Mouse (Mus musculus) midbrain, embryonic 14.5 days (tissue): ENCODE data around the gene Cntn4. TPM values are rescaled to one million over a fixed set of nuclear protein-coding genes. Genes with fewer than 3 reads are reported as not detected.

Experiments
- ATAC-seq: fragments of 200-750 bp; cut with Nextera tagmentation; 2 replicates; pipeline ENCODE4 v1.8.0; 2017; ENCODE audit warnings: moderate number of reproducible peaks, moderate library complexity; ENCODE audit not compliant: low FRiP score, low TSS enrichment
- DNase-seq: peaks from one replicate; pipeline ENCODE4 v3.0.0-alpha.2; 2015
- H3K27ac ChIP-seq: fragments of 300-500 bp; sonication (generic); replicated peaks from 2 replicates; pipeline ENCODE4 v1.5.1; 2014; ENCODE audit warnings: mild to moderate bottlenecking, low read depth, low read length, moderate library complexity
- H3K27me3 ChIP-seq: fragments of 300-500 bp; sonication (generic); 2 replicates; pipeline ENCODE4 v1.6.1; 2014; ENCODE audit warnings: low read length, control low read depth, mixed read lengths; ENCODE audit not compliant: control insufficient read depth, insufficient read depth
- H3K36me3 ChIP-seq: fragments of 300-500 bp; sonication (generic); 2 replicates; pipeline ENCODE4 v1.6.1; 2014; ENCODE audit warnings: low read length, control low read depth; ENCODE audit not compliant: control insufficient read depth, insufficient read depth
- H3K4me1 ChIP-seq: fragments of 300-500 bp; sonication (generic); 2 replicates; pipeline ENCODE4 v1.6.1; 2014; ENCODE audit warnings: mild to moderate bottlenecking, antibody characterized with exemption, low read length, control low read depth; ENCODE audit not compliant: control insufficient read depth, insufficient read depth
- H3K4me2 ChIP-seq: fragments of 300-500 bp; sonication (generic); 2 replicates; pipeline ENCODE4 v1.6.1; 2014; ENCODE audit warnings: mild to moderate bottlenecking, low read length, moderate library complexity
- H3K4me3 ChIP-seq: fragments of 300-500 bp; sonication (generic); replicated peaks from 2 replicates; pipeline ENCODE4 v1.5.1; 2014; ENCODE audit warnings: low read depth, low read length
- H3K9ac ChIP-seq: fragments of 300-500 bp; sonication (generic); replicated peaks from 2 replicates; pipeline ENCODE4 v1.6.1; 2014; ENCODE audit warnings: mild to moderate bottlenecking, low read length, moderate library complexity
- H3K9me3 ChIP-seq: fragments of 300-500 bp; sonication (generic); 2 replicates; pipeline ENCODE4 v1.6.1; 2016; ENCODE audit warnings: low read length, control low read depth, mixed read lengths; ENCODE audit not compliant: control insufficient read depth
- WGBS: fragments of 180-500 bp; shearing (Covaris S2); extraction: QIAGEN DNeasy Blood & Tissue Kit; methylation state at CpG from one replicate; pipeline ENCODE4 v1.1.7; 2014; 5-methylcytosine and 5-hydroxymethylcytosine counted together
- polyA plus RNA-seq: library from polyadenylated mRNA; unstranded; fragments of >200 nt; fragmentation: Nextera tagmentation; extraction: Ambion mirVana; gene quantifications from 2 replicates; pipeline ENCODE4 v1.2.1, GENCODE M21; 2014

Gene Cntn4
- polyA plus RNA-seq, 1 experiment from 2014 or later = 29.8 TPM

- no peak for ATAC-seq
- WGBS = 80% methylated on average over 6 of the region's 6 CpGs
- DNase-seq = no peak
- H3K4me3 ChIP-seq = no peak overlapping the region
- no peak overlapping the region for H3K27ac ChIP-seq
- H3K4me1 ChIP-seq = no peaks in the 10 kb centered on the region; the same call in 1 of the 2 replicates
- no peaks in the 10 kb centered on the region for H3K27me3 ChIP-seq
- H3K4me2 ChIP-seq = no peak overlapping the region
- H3K9me3 ChIP-seq = no peaks in the 10 kb centered on the region
- no peaks in the 10 kb centered on the region for H3K36me3 ChIP-seq
- H3K9ac ChIP-seq = no peak overlapping the region
Observed at GRCm38 (mm10) chr6:106462403-106462802, 784.9 kb downstream of the Cntn4 start.

- Histone ChIP-seq H3K4me1 (no peaks in the 10 kb centered on the region; the same call in 1 of the 2 replicates), H3K27me3 (no peaks in the 10 kb centered on the region), H3K4me2 (no peak overlapping the region), H3K9ac (no peak overlapping the region), H3K27ac (no peak overlapping the region), H3K9me3 (no peaks in the 10 kb centered on the region), H3K4me3 (no peak overlapping the region), H3K36me3 (no peaks in the 10 kb centered on the region)
- no peak for DNase-seq
- WGBS = 89% methylated on average over 2 of the region's 2 CpGs
- no peak for ATAC-seq
Observed at GRCm38 (mm10) chr6:106463857-106464256, 786.4 kb downstream of the Cntn4 start.

- WGBS = 6% methylated on average over 2 of the region's 2 CpGs
- Histone ChIP-seq H3K4me3 (no peak overlapping the region), H3K9ac (no peak overlapping the region), H3K36me3 (no peaks in the 10 kb centered on the region), H3K4me2 (no peak overlapping the region), H3K27me3 (no peaks in the 10 kb centered on the region), H3K27ac (no peak overlapping the region), H3K9me3 (no peaks in the 10 kb centered on the region), H3K4me1 (no peaks in the 10 kb centered on the region; the same call in 1 of the 2 replicates)
- ATAC-seq (peak; percentile 48; the same call in 1 of the 2 replicates), DNase-seq (peak; percentile 75)
Observed at GRCm38 (mm10) chr6:106465766-106466165, 788.3 kb downstream of the Cntn4 start.

GRCm38 (mm10) chr6:106466267-106467029 lies 789.0 kb downstream of the Cntn4 start:
- ATAC-seq = peak; percentile 75; the same call in 1 of the 2 replicates
- no peaks in the 10 kb centered on the region for H3K36me3 ChIP-seq
- H3K4me3 ChIP-seq = no peak overlapping the region
- no peaks in the 10 kb centered on the region for H3K9me3 ChIP-seq
- H3K27me3 ChIP-seq = no peaks in the 10 kb centered on the region
- H3K27ac ChIP-seq = peak overlapping the region; percentile 71
- WGBS = 33% methylated on average over 5 of the region's 5 CpGs
- DNase-seq = peak; percentile 62
- H3K9ac ChIP-seq = no peak overlapping the region
- no peaks in the 10 kb centered on the region; the same call in 1 of the 2 replicates for H3K4me1 ChIP-seq
- H3K4me2 ChIP-seq = peak overlapping the region; percentile 9; the same call in 1 of the 2 replicates

GRCm38 (mm10) chr6:106471840-106472608 lies 794.6 kb downstream of the Cntn4 start:
- Histone ChIP-seq H3K36me3 (no peaks in the 10 kb centered on the region), H3K27ac (no peak overlapping the region), H3K9me3 (no peaks in the 10 kb centered on the region), H3K27me3 (no peaks in the 10 kb centered on the region), H3K4me2 (no peak overlapping the region), H3K4me1 (no peaks in the 10 kb centered on the region), H3K9ac (no peak overlapping the region), H3K4me3 (no peak overlapping the region)
- 88% methylated on average over 2 of the region's 2 CpGs for WGBS
- no peak for ATAC-seq
- no peak for DNase-seq

- H3K36me3 ChIP-seq = no peaks in the 10 kb centered on the region
- H3K27me3 ChIP-seq = no peaks in the 10 kb centered on the region
- DNase-seq (no peak), ATAC-seq (no peak)
- no peak overlapping the region for H3K4me3 ChIP-seq
- no peaks in the 10 kb centered on the region for H3K9me3 ChIP-seq
- no peak overlapping the region for H3K4me2 ChIP-seq
- no peak overlapping the region for H3K27ac ChIP-seq
- no peak overlapping the region for H3K9ac ChIP-seq
- WGBS = 97% methylated on average over 2 of the region's 2 CpGs
- no peaks in the 10 kb centered on the region for H3K4me1 ChIP-seq
Observed at GRCm38 (mm10) chr6:106473871-106474270, 796.4 kb downstream of the Cntn4 start.

- H3K4me1 ChIP-seq = no peaks in the 10 kb centered on the region
- H3K27me3 ChIP-seq = no peaks in the 10 kb centered on the region
Observed at GRCm38 (mm10) chr6:106481533-106481932, 804.1 kb downstream of the Cntn4 start.

GRCm38 (mm10) chr6:106496303-106496702 lies 818.8 kb downstream of the Cntn4 start:
- Histone ChIP-seq H3K27ac (no peak overlapping the region), H3K4me3 (no peak overlapping the region), H3K4me1 (no peaks in the 10 kb centered on the region), H3K27me3 (no peaks in the 10 kb centered on the region), H3K36me3 (no peaks in the 10 kb centered on the region), H3K9me3 (no peaks in the 10 kb centered on the region), H3K4me2 (no peak overlapping the region), H3K9ac (no peak overlapping the region)
- WGBS = 94% methylated on average over 3 of the region's 3 CpGs
- DNase-seq (no peak), ATAC-seq (no peak)

More at GRCm38 (mm10) chr6:106481533-106481932, 804.1 kb downstream of the Cntn4 start:
- Histone ChIP-seq H3K36me3 (no peaks in the 10 kb centered on the region), H3K4me2 (no peak overlapping the region), H3K9me3 (no peaks in the 10 kb centered on the region), H3K9ac (no peak overlapping the region), H3K4me3 (no peak overlapping the region), H3K27ac (no peak overlapping the region)
- WGBS = 87% methylated on average over 1 of the region's 1 CpGs
- ATAC-seq (no peak), DNase-seq (no peak)
